Mouse (Mus musculus): ENCODE measurements at regions not wholly inside any gene's neighbourhood (a gene's known extent, or its start where the extent isn't known, plus 50 kb on each side); places are given as distances from the start of the nearest gene placed in this dataset.
A peak's percentile ranks its signal among the peaks of the same experiment; 100 is the strongest.

DNA sequence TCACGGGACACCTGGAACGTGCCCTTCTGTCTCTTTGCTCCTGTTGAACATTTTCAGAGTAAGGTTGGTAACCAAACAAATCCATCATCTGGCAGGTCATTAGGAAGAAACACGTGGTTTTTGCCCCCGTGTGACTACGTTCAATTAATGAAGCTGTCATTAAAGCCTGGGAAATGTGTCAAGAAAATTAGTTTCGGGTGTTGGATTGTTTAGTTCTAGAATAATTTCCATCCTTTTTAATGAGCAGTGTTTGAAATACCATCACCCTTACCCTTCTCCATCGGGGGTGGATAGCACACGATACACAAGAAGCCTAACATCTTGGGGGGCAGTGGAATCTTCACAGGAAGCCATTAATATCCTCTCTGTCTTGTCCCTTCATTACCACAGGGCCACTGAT is 107.7 kb downstream of the Far1 start:
- intact Hi-C loops (cut with DNase I): no loop called here
- no peak for DNase-seq (ENCODE audit: extremely low spot score in 1 of 2, low spot score in 2 of 2)

DNA sequence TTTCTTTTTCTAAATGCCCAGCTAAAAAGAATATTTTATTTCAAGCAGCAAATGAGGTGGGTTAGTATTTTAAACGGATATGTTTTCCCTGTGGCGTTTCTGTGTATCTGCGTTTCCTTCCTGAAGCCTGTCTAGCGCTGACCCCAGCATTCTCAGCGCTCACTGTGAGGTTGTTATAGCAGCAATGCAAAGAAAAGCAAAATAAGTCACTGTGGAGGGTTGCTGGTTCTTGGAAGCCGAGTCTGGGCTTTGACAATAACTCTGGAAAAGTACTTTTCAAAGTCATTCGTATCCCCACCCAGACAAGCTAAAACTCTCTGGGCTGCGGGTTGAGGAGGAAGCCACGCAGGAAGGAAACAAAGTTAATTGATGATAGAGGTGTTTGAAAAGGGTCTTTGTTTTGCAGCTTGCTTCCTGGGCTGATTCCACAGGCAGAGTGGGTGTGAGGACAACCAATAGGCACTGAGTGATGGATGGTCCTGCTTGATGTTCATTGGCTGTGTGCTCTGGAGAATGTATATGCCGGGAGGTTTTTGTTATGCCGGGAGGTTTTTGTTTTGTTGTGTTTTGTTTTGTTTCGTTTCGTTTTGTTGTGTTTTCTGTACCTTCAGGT is 108.4 kb downstream of the Far1 start:
- DNase-seq (ENCODE audit: extremely low spot score in 1 of 2, low spot score in 2 of 2): no peak
- intact Hi-C loops (cut with DNase I): no loop called here

DNA sequence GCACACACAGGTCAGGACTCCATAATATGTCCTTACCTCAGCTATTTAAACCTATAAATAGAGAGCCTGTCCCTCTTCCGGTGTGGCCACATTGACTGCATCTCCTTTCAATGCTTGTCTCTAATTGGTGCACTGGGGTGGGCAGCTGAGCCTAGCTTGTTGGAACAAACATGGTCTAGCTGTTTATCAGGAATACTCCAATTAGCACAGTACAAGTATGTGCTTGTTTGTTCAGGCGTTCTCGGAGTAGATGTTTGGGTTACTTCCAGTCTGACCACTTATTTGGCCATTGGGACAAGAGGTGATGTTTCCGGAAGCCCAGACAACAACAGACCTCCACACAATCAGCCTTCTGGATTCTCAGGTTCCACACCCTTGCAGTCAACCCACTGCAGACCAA is 109.7 kb downstream of the Far1 start:
- no peak for DNase-seq (ENCODE audit: extremely low spot score in 1 of 2, low spot score in 2 of 2)
- intact Hi-C loops (cut with DNase I): no loop called here

DNA sequence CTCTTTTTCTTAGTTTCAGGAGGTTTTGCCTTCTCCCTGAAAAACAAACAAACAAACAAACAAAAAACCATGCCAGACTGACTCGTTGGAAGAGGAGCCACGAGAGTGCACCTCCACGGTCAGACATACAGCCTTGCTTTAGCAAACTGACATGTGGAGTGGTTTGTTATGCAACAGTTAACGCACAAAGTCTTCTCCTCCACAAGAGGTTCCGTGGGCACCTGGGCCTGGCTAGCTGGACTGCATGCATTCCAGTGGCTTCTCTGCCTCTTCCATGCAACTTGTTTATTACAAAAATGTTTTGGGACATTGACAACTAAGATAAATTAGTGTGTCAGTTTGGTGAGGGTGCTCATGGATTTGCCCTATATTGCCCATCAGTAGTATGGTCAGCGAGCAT is 110.3 kb downstream of the Far1 start:
- intact Hi-C loops (cut with DNase I): no loop called here
- DNase-seq (ENCODE audit: extremely low spot score in 1 of 2, low spot score in 2 of 2): no peak

DNA sequence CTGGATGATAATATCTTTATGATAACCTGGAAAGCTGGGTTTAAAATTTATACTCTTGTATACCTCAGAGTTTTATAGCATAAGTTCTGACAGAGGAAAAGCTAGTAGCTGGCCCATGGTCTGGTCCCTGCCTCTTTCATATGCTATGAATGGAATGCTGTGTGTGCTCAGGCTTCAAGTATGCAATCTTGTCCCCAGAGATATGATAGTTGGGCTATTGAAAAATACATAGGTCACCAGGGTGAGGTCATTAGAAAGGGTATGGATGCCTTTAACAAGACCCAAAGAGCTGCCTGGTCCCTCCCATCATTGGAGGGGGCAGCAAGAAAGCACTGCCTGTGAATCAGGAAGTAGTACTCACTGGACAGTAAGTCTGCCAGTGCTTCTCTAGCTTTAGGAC is 113.1 kb downstream of the Far1 start:
- DNase-seq (ENCODE audit: extremely low spot score in 1 of 2, low spot score in 2 of 2): no peak
- intact Hi-C loops (cut with DNase I): no loop called here

DNA sequence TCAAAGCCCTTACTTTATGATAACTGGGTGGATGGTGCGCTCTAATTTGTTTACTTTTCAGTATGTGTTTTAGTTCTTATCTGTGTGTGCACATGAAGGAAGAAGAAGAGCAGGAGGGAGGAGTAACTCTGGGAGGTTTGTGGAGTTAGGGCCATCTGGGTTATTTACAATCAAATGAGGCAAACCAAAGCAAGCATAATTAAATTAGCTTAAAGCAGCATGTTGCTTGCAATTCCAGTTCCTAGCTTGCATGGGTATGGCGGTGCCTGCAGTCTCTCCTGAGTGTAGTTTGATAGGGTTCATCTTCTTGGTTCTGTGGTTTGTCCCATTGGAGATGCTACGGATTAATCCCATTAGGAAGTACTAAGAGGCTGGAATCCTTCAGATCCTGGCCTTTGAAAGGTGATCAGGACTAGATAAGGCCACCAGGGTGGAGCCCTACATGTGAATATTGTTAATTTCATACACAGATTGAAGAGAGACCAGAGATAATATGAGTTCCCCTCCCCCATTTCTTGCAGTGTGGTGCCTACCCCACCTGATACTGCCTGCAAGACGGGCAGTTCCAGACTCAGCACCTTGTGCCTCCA is 123.5 kb downstream of the Far1 start:
- DNase-seq (ENCODE audit: extremely low spot score in 1 of 2, low spot score in 2 of 2): no peak
- intact Hi-C loops (cut with DNase I): no loop called here

DNA sequence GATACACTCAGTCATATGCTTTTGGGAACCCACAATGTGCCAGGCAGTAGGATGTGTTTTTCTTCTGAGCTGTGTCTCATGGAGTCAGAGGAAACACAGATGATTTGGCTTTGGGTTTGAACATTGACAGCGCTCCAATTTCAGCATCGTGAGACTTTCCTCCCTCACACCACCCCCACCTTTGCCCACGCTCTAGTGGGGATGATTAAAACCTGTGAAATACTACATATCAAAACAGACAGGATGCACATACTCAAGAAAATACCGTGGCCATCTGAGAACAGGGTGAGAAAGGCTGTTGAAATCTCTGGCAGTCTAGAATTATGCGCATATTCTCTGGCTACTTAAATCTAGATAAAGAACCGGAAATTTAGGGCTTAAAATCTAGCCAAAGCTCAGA is 124.5 kb downstream of the Far1 start:
- peak; percentile 48 to 63 for DNase-seq (ENCODE audit: extremely low spot score in 1 of 2, low spot score in 2 of 2)
- intact Hi-C loops (cut with DNase I): no loop called here

DNA sequence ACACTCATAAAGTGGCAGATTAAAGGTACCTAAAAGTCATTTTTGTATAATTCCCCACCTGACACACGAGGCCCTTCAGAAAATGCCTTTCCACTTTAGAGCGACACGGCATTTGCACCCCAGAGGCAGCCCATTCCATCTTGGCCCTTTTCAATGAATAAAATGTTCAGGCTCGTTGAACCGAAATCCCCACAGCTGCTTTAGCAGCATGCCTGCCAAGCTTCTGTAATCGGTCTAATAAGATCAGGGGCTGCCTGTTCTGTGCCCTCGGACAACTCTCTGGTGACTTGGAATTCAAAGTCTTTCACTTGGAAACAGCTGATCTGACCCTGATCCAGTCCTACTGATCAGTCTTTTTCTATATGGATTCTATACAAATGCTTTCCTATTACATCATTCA is 123.3 kb upstream of the Spon1 start:
- no peak for DNase-seq (ENCODE audit: extremely low spot score in 1 of 2, low spot score in 2 of 2)

DNA sequence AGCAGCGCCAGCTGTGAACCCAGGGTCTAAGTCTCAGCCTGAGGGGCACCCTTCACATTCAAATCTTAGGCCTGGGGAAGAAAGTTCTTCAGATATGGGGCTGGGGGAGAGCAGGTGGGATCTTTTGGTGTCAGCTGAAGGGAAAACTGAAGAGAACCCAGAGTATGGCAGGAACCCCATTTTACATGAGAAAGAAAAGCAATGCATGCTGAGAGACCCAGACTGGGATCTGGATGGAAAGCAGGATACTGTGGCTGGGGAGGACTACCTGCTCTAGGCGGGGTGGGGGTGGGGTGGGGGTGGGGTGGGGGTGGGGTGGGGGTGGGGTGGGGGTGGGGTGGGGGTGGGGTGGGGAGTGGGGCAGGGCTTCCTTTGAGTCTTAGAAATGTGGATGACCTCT is 115.2 kb upstream of the Spon1 start:
- DNase-seq (ENCODE audit: extremely low spot score in 1 of 2, low spot score in 2 of 2): no peak
- intact Hi-C loops (cut with DNase I): no loop called here

More for the DNA sequence above, 123.3 kb upstream of the Spon1 start:
- intact Hi-C loops (cut with DNase I): no loop called here

DNA sequence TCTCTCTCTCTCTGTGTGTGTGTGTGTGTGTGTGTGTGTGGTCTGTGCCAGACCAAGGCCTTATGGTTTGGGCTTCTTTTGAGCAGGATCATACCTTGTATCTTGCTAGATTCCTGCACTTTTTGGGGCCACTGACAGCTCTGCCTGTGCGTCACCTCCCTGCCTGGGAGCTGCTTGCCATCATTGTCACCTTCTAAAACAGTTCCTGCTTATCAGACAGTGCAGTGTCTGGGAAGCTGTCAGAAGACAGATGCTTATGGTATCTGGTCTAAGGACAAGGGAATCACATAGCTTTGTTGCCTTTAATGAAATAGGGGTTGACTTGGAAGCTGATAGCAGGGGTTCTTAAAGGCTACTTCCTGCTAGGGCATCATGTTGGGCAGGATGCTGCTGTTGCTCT is 114.1 kb upstream of the Spon1 start:
- DNase-seq (ENCODE audit: extremely low spot score in 1 of 2, low spot score in 2 of 2): no peak

DNA sequence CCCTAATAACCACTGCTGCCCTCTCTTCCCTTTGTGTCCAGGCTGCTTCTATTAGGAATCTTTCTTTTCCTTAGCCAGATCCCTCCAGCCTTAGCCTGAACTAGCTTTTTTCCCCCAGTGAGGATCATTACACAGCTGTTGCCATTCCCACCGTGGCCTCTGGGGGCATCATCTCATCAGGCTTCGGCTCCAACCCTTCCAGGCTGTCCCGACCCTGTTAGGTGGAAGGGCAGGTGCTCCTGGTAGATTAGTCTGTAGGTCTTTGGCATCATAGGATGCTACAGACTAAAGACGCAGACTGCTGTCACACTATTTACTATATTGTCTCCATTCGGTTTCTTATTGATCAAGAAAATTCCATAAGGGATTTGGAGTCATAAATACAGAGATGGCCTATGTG is 112.7 kb upstream of the Spon1 start:
- DNase-seq (ENCODE audit: extremely low spot score in 1 of 2, low spot score in 2 of 2): peak in 1 of 2 experiments; percentile 42
- intact Hi-C loops (cut with DNase I): no loop called here

More for the DNA sequence above, 114.1 kb upstream of the Spon1 start:
- intact Hi-C loops (cut with DNase I): no loop called here

DNA sequence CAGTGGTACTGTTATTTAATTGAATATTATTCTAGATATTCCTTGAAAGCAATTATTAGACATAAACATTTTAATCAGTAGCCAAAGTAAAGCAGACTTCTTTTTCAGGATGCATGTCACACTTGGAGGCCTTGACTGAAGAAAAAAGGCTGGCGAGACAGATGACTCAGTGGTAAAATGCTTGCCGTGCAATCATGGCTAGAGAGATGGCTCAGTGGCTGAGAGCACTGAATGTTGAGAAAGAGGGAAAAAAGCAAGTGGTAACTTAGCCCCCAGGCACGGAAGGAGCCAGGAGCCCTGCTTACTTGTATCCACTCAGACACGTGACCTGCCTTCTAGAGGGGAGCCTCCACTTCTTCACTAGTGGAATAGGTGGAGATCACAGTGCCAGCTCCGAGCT is 110.5 kb upstream of the Spon1 start:
- intact Hi-C loops (cut with DNase I): no loop called here
- DNase-seq (ENCODE audit: extremely low spot score in 1 of 2, low spot score in 2 of 2): no peak

DNA sequence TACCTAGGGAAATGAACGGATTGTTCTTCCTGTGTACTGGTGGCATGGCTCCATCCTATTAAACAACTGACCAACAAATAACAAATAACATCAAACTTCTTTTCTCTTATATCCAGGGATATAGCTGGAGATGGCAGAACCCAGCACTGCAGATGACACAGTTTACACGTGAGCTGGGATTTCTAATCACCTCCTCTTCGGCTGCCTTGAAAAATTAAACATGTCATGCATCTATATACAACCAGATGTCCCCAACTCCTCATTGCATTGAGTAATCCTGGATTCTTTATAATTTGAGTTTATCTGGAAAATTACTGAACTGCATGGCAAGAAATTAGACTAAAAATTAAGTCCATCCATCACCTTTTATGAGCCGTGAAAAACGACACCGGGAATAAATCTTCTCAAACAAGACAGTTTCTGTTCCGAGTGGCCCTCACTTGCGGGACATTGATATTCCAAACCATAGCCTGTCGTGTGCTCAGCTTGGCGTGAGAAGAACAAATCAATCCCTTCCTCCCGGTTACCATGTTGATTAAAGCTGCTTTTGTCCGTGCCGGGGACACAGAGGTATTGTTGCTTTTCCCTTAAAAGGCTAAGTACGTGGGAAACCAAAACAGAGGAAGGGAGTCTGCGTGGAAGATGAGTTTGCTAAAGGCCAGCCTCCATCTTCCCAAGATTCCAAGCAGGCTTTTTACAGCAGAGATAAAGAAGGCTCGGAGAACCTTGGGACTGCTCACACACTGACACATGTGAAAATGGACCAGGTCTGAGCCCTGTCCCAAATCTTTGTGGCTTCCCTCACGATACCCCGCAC is 92.8 kb upstream of the Spon1 start:
- intact Hi-C loops (cut with DNase I): no loop called here
- DNase-seq (ENCODE audit: extremely low spot score in 1 of 2, low spot score in 2 of 2): no peak

DNA sequence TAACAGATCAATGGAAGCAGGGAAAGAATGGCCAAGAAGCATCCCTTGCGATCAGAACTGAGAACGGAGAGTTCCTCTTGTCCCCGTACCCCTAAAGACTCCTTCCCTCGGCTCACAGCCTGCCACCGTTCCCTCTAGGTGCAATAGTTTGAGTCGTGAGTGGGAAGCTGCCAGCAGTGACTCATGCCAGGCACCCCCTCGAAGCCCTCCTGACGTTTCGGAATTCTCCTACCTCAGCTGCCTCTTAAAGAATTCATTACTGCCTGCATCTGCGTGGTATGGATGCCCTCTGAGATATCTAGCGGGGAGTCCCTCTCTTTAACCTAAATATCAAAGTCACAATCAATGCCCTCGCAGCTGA is 92.2 kb upstream of the Spon1 start:
- DNase-seq (ENCODE audit: extremely low spot score in 1 of 2, low spot score in 2 of 2): no peak
- intact Hi-C loops (cut with DNase I): no loop called here

DNA sequence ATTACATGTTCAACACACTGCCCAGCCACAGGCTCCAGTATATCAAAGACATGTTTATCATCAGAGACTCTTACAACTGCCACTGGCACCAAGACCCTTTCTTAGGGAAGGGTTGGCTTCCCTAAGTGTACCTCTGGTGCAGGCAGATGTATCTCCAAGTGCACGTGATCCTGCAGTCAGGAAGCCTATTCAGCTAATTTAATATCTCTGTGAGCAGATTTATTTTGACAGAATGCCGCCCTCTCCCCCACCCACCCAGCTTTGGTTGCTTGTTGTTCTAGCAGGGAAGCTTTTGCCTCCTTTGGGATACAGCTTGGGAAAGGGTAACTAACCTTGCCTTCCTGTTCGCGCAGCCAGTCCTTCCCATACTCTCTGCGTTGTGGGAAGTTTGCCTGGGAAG is 83.5 kb upstream of the Spon1 start:
- intact Hi-C loops (cut with DNase I): no loop called here
- no peak for DNase-seq (ENCODE audit: extremely low spot score in 1 of 2, low spot score in 2 of 2)

DNA sequence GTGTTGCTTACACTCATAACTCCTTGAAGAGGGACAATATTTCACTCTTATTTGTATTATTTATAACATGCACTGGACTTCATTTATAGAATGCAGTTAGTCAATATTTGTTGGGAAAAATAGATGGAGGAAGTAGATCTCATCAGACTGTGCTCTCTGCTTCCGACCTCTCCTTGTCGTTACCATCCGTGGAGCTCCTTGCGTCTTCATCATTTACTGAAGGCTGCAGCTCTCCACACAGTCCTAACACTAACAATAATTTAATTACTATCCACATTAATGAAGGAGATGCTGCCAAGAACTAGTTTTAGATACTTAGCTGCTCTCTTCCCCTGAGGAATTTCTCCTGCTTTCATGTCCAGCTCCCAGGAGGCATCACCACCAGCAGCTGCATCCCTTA is 80.4 kb upstream of the Spon1 start:
- intact Hi-C loops (cut with DNase I): no loop called here
- DNase-seq (ENCODE audit: extremely low spot score in 1 of 2, low spot score in 2 of 2): no peak

DNA sequence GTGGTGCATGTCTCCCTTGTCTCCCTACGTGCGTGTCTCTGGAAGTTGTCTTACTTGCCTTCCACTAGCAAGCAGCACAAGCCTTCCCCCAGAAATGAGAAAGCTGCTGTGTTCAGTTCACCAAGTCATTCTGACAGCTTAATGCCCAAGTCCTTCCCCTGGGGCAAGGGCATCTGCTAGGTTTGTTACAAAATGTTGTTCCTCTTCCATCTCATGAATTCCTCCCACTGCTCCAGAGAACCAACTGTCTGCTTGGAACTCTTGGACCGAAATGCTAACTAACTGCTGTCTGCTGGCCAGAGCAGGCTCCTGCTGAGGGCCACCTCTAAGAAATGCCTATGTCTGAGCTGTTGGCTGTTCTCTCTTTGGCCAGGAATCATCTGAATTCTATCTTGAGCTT is 79.3 kb upstream of the Spon1 start:
- DNase-seq (ENCODE audit: extremely low spot score in 1 of 2, low spot score in 2 of 2): no peak
- intact Hi-C loops (cut with DNase I): no loop called here

DNA sequence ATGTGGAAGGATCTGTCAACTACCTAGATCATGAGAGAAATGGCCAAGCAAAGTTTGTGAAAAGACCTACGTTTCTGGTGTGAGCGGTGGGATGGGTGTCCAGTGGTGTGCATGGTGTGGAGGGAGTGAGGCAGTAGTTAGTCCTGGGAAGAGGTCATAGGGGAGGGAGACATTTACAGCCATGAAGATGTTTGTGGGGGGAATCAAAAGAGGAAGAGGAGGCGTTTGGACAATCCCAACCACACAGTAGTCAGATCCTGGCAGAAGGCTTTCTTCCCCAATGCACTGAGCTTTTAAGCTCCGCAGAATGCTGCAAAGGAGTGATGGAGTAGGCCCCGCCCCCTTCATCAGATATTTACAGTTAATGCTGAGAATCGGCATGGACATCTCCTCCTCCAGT is 78.2 kb upstream of the Spon1 start:
- intact Hi-C loops (cut with DNase I): no loop called here
- DNase-seq (ENCODE audit: extremely low spot score in 1 of 2, low spot score in 2 of 2): no peak

DNA sequence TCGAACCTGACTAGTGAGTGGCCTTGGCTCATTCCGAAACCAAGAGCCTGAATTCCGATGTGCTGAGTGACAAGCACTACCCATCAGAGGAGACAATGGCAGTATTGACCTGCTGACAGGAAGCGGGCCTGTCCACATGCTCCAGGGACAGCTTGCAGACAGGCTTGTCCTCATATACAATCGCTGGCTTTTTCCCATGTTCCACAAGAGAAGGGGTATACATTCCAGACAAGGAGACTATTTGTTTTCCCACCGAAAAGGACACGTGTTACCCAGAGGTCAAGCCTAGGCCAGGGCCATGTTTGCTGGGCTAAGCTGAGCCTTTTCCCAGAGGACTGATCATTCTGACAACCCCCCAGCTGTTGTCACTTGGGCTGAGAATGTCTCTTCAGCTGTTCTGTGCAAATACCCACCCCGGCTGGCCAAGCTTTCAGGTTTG is 77.5 kb upstream of the Spon1 start:
- DNase-seq (ENCODE audit: extremely low spot score in 1 of 2, low spot score in 2 of 2): no peak
- intact Hi-C loops (cut with DNase I): no loop called here

DNA sequence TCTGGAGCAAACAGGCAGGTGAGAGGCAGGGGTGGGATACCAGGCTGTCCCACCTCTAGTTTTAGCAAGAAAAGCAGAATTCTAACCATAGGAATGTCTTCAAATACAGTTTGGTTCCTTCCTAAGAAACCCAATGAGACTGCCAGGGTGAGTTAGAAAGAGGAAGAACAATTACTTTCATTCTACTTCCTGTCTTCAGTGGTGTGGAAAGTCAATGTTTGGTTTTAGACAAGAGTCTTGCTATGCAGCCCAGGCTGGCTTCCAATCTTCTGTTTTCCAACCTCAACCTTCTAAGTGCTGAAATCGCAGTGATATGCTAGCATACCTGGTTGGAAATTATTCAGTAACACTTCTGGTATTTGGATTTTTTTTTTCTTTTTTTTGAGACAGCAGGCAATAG is 77.1 kb upstream of the Spon1 start:
- DNase-seq (ENCODE audit: extremely low spot score in 1 of 2, low spot score in 2 of 2): no peak
- intact Hi-C loops (cut with DNase I): no loop called here

Measured in left cerebral cortex, postnatal 10 days (tissue).